13 mouse cellular contexts compared by ENCODE assay signal in genomic region chr14:29867311-29867710, GRCm38 (mm10).
DNase-seq lines count a peak whose midpoint lies in the region; ATAC-seq and TF ChIP-seq lines count a peak whose summit lies in the region.
"Had no signal": no experiment of that assay in that cellular context is flagged by ENCODE, and none has a peak within 500 bp of the region (broad histone marks: within the 10 kb centered on the region; RNA-seq: fewer than 3 reads in every experiment).

No protein-coding gene starts in this region.

- no peak overlapping the region for H3K9ac ChIP-seq in intestine, embryonic 14.5 days (ENCODE audit: low read length)
- H3K9ac ChIP-seq in intestine, postnatal 0 days (ENCODE audit: low read depth, low read length): no peak overlapping the region
- no peak overlapping the region for H3K9ac ChIP-seq in hindbrain, embryonic 14.5 days
- H3K9ac ChIP-seq: forebrain, embryonic 12.5 days; liver, embryonic 12.5 days had no signal

- DNase-seq in intestine, embryonic 14.5 days (ENCODE audit: low spot score): peak; percentile 65
- peak; percentile 27 for DNase-seq in embryo, embryonic 10.5 days (ENCODE audit: low spot score)
- DNase-seq in embryonic facial prominence, embryonic 10.5 days (ENCODE audit: low spot score): peak; percentile 47
- peak; percentile 66 for DNase-seq in lung, postnatal 10 days
- DNase-seq in hindbrain, embryonic 14.5 days (ENCODE audit: low spot score): no peak
- DNase-seq in urinary bladder, postnatal 14 days (ENCODE audit: low spot score): no peak
- DNase-seq: adrenal gland, adult 8-10 months; cerebellum, postnatal 14 days; gastrocnemius, postnatal 25 days had no signal

- no peaks in the 10 kb centered on the region for H3K4me1 ChIP-seq in intestine, embryonic 14.5 days (replicated peaks; ENCODE audit: control insufficient read depth, insufficient read depth, low read length)
- H3K4me1 ChIP-seq in intestine, postnatal 0 days (replicated peaks; ENCODE audit: control insufficient read depth, insufficient read depth, low read length): no peaks in the 10 kb centered on the region
- peaks cover 16% of the 10 kb centered on the region for H3K4me1 ChIP-seq in embryonic facial prominence, embryonic 10.5 days
- H3K4me1 ChIP-seq in hindbrain, embryonic 14.5 days (replicated peaks; ENCODE audit: control insufficient read depth, insufficient read depth, low read length): no peaks in the 10 kb centered on the region
- H3K4me1 ChIP-seq: forebrain, embryonic 12.5 days had no signal

- peaks cover 69% of the 10 kb centered on the region for H3K27me3 ChIP-seq in intestine, embryonic 14.5 days (replicated peaks; ENCODE audit: control insufficient read depth, insufficient read depth, low read length)
- H3K27me3 ChIP-seq in intestine, postnatal 0 days (replicated peaks; ENCODE audit: control insufficient read depth, insufficient read depth, low read length): no peaks in the 10 kb centered on the region
- 0 out of 2 replicates have a peak, but pooled peaks cover 2% of the 10 kb centered on the region for H3K27me3 ChIP-seq in embryonic facial prominence, embryonic 10.5 days (replicated peaks; ENCODE audit: low read depth, poor library complexity, severe bottlenecking)
- H3K27me3 ChIP-seq in hindbrain, embryonic 14.5 days (ENCODE audit: control insufficient read depth, insufficient read depth, low read length): no peaks in the 10 kb centered on the region
- H3K27me3 ChIP-seq: forebrain, embryonic 12.5 days; liver, embryonic 12.5 days; Patski had no signal

- ATAC-seq in intestine, embryonic 14.5 days (replicated peaks; ENCODE audit: low FRiP score, low TSS enrichment, low read depth): 0 out of 2 replicates have a peak, but pooled peaks have one; percentile 66
- no peak for ATAC-seq in intestine, postnatal 0 days
- no peak for ATAC-seq in hindbrain, embryonic 14.5 days (ENCODE audit: low FRiP score)
- ATAC-seq: liver, embryonic 12.5 days; Patski had no signal

- H3K27ac ChIP-seq in intestine, embryonic 14.5 days (ENCODE audit: low read depth): no peak overlapping the region
- no peak overlapping the region for H3K27ac ChIP-seq in intestine, postnatal 0 days (ENCODE audit: low read depth, low read length)
- no peak overlapping the region for H3K27ac ChIP-seq in embryonic facial prominence, embryonic 10.5 days (replicated peaks)
- no peak overlapping the region for H3K27ac ChIP-seq in hindbrain, embryonic 14.5 days
- H3K27ac ChIP-seq: forebrain, embryonic 12.5 days; liver, embryonic 12.5 days had no signal

- H3K4me3 ChIP-seq in intestine, embryonic 14.5 days (ENCODE audit: low read depth, low read length): no peak overlapping the region
- H3K4me3 ChIP-seq in intestine, postnatal 0 days (ENCODE audit: low read depth, low read length): no peak overlapping the region
- H3K4me3 ChIP-seq in embryonic facial prominence, embryonic 10.5 days: no peak overlapping the region
- no peak overlapping the region for H3K4me3 ChIP-seq in hindbrain, embryonic 14.5 days (replicated peaks; ENCODE audit: low read length)
- H3K4me3 ChIP-seq: forebrain, embryonic 12.5 days; liver, embryonic 12.5 days had no signal

- 31% methylated on average over 6 of the region's 6 CpGs for WGBS in intestine, embryonic 14.5 days
- 47% methylated on average over 6 of the region's 6 CpGs for WGBS in intestine, postnatal 0 days
- 49% methylated on average over 6 of the region's 6 CpGs for WGBS in embryonic facial prominence, embryonic 10.5 days
- WGBS in hindbrain, embryonic 14.5 days: 83% methylated on average over 6 of the region's 6 CpGs

- H3K4me2 ChIP-seq in intestine, embryonic 14.5 days (ENCODE audit: low read length): no peak overlapping the region
- no peak overlapping the region for H3K4me2 ChIP-seq in intestine, postnatal 0 days (replicated peaks; ENCODE audit: low read depth)
- no peak overlapping the region for H3K4me2 ChIP-seq in hindbrain, embryonic 14.5 days (replicated peaks)
- H3K4me2 ChIP-seq: forebrain, embryonic 12.5 days; liver, embryonic 12.5 days had no signal

- no peaks in the 10 kb centered on the region for H3K9me3 ChIP-seq in intestine, embryonic 14.5 days (ENCODE audit: control insufficient read depth, low read length)
- H3K9me3 ChIP-seq in intestine, postnatal 0 days (ENCODE audit: control insufficient read depth): no peaks in the 10 kb centered on the region
- no peaks in the 10 kb centered on the region for H3K9me3 ChIP-seq in embryonic facial prominence, embryonic 10.5 days
- H3K9me3 ChIP-seq in hindbrain, embryonic 14.5 days (ENCODE audit: control insufficient read depth, low read length): no peaks in the 10 kb centered on the region
- H3K9me3 ChIP-seq: forebrain, embryonic 12.5 days; liver, embryonic 12.5 days had no signal

- TF ChIP-seq CTCF in intestine, postnatal 0 days (IDR thresholded peaks at IDR 0.05; ENCODE audit: low read depth): no peak

- no peaks in the 10 kb centered on the region for H3K36me3 ChIP-seq in intestine, embryonic 14.5 days (ENCODE audit: control insufficient read depth, insufficient read depth, low read length)
- H3K36me3 ChIP-seq in intestine, postnatal 0 days (ENCODE audit: control insufficient read depth, insufficient read depth): no peaks in the 10 kb centered on the region
- no peaks in the 10 kb centered on the region for H3K36me3 ChIP-seq in embryonic facial prominence, embryonic 10.5 days (replicated peaks)
- no peaks in the 10 kb centered on the region for H3K36me3 ChIP-seq in hindbrain, embryonic 14.5 days (replicated peaks; ENCODE audit: control insufficient read depth, insufficient read depth)
- H3K36me3 ChIP-seq: forebrain, embryonic 12.5 days; liver, embryonic 12.5 days had no signal

Comparison
In these comparisons a context has a peak if more than half of its experiments do, and no peak if none do; other contexts are left out.
1. DNase-seq: peak in intestine, embryonic 14.5 days (single experiment), embryo, embryonic 10.5 days (single experiment), embryonic facial prominence, embryonic 10.5 days (single experiment) and lung, postnatal 10 days (single experiment); none in hindbrain, embryonic 14.5 days (single experiment) and urinary bladder, postnatal 14 days (single experiment).